Comparison of ENCODE assay signal across 25 mouse cellular contexts in the genomic region with DNA sequence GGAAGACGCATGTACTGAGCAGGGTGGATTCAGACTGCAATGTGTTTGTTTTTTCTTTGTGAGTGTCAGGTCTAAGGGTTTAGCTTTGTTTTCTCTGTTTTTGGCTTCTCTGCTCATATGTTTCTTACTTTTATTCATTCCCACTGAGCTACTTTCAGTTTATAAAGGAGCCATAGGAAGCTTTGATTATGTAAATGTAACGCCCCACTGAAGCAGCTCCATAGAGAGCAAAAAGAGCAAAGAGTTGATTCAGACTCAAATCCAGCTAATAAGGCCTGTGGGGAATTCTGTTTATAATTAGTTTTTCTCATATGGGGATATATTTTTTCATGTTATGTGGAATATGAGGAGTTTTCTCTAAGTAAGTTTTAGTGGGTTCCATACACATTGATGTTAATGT.
"Had no signal": no experiment of that assay in that cellular context is flagged by ENCODE, and none has a peak within 500 bp of the region (broad histone marks: within the 10 kb centered on the region; RNA-seq: fewer than 3 reads in every experiment).

No protein-coding gene starts in this region.

- H3K4me3 ChIP-seq: heart, adult 2 months; heart, embryonic 13.5 days; heart, embryonic 15.5 days; hindbrain, embryonic 13.5 days; hindbrain, embryonic 15.5 days; kidney, embryonic 15.5 days; left cerebral cortex, adult 2 months; limb, embryonic 10.5 days; limb, embryonic 12.5 days had no signal

- H3K9ac ChIP-seq: heart, embryonic 13.5 days; heart, embryonic 15.5 days; hindbrain, embryonic 13.5 days; hindbrain, embryonic 15.5 days; kidney, embryonic 15.5 days; limb, embryonic 12.5 days had no signal

- H3K9me3 ChIP-seq: heart, embryonic 13.5 days; heart, embryonic 15.5 days; hindbrain, embryonic 13.5 days; hindbrain, embryonic 15.5 days; kidney, embryonic 15.5 days; limb, embryonic 10.5 days; limb, embryonic 12.5 days had no signal

- H3K27me3 ChIP-seq: heart, embryonic 13.5 days; heart, embryonic 15.5 days; hindbrain, embryonic 13.5 days; hindbrain, embryonic 15.5 days; kidney, embryonic 15.5 days; limb, embryonic 12.5 days had no signal

- DNase-seq: gastrocnemius, postnatal 14 days; gastrocnemius, postnatal 36 days; heart, adult 11 months; heart, adult 2 months; heart, postnatal 14 days; heart, postnatal 36 days; kidney, adult 11 months; kidney, adult 2 months; kidney, adult 9 months; kidney, postnatal 14 days; kidney, postnatal 36 days; layer of hippocampus, adult 9-11 months; liver had no signal

- H3K4me1 ChIP-seq: heart, embryonic 13.5 days; heart, embryonic 15.5 days; hindbrain, embryonic 13.5 days; hindbrain, embryonic 15.5 days; kidney, embryonic 15.5 days; limb, embryonic 10.5 days; limb, embryonic 12.5 days had no signal

- H3K36me3 ChIP-seq: heart, embryonic 13.5 days; heart, embryonic 15.5 days; hindbrain, embryonic 13.5 days; hindbrain, embryonic 15.5 days; kidney, embryonic 15.5 days; limb, embryonic 10.5 days; limb, embryonic 12.5 days had no signal

- H3K27ac ChIP-seq: heart, adult 2 months; heart, embryonic 13.5 days; heart, embryonic 15.5 days; hindbrain, embryonic 13.5 days; hindbrain, embryonic 15.5 days; hindbrain, postnatal 0 days; kidney, embryonic 15.5 days; kidney, postnatal 0 days; left cerebral cortex, adult 2 months; limb, embryonic 10.5 days; limb, embryonic 12.5 days had no signal

- ATAC-seq: hindbrain, postnatal 0 days; intestine, embryonic 16.5 days had no signal

- H3K4me2 ChIP-seq: heart, embryonic 11.5 days; heart, embryonic 13.5 days; heart, embryonic 15.5 days; hindbrain, embryonic 13.5 days; hindbrain, embryonic 15.5 days; kidney, embryonic 15.5 days; limb, embryonic 12.5 days had no signal
